Mouse (Mus musculus): ENCODE measurements around the gene Galns. TPM values are rescaled to one million over a fixed set of nuclear protein-coding genes. Genes with fewer than 3 reads are reported as not detected.
"Not testable (repeated sequence)": the region's sequence is repeated elsewhere in the genome, so short reads cannot be mapped to it uniquely, and the experiment has no call there.

Galns gene
- polyA plus RNA-seq, 1 experiment from 2014 or later, result 6.7 TPM

- Histone ChIP-seq H3K27me3 (replicated peaks) (no peaks in the 10 kb centered on the region), H3K9me3 (replicated peaks) (no peaks in the 10 kb centered on the region), H3K4me3 (replicated peaks) (no peak overlapping the region), H3K9ac (replicated peaks) (no peak overlapping the region), H3K27ac (replicated peaks) (no peak overlapping the region), H3K36me3 (peaks cover 58% of the 10 kb centered on the region), H3K4me2 (no peak overlapping the region), H3K4me1 (peaks cover 12% of the 10 kb centered on the region)
- WGBS, result 83% methylated on average over 6 of the region's 6 CpGs
- ATAC-seq (ENCODE audit: low FRiP score), result no peak
Measured at GRCm38 (mm10) chr8:122644175-122644954, 33.1 kb upstream of the Galns start.

GRCm38 (mm10) chr8:122642071-122642470 is 30.8 kb upstream of the Galns start:
- H3K4me3 ChIP-seq (replicated peaks), result no peak overlapping the region
- no peak overlapping the region; the same call in 1 of the 2 replicates for H3K27ac ChIP-seq (replicated peaks)
- 64% methylated on average over 9 of the region's 9 CpGs for WGBS
- no peak for ATAC-seq (ENCODE audit: low FRiP score)
- no peak overlapping the region for H3K9ac ChIP-seq (replicated peaks)
- no peaks in the 10 kb centered on the region for H3K9me3 ChIP-seq (replicated peaks)
- peaks cover 22% of the 10 kb centered on the region for H3K4me1 ChIP-seq
- peaks cover 50% of the 10 kb centered on the region for H3K36me3 ChIP-seq
- no peaks in the 10 kb centered on the region for H3K27me3 ChIP-seq (replicated peaks)
- H3K4me2 ChIP-seq, result no peak overlapping the region

GRCm38 (mm10) chr8:122641406-122641805 is 30.1 kb upstream of the Galns start:
- no peak overlapping the region for H3K9ac ChIP-seq (replicated peaks)
- peaks cover 22% of the 10 kb centered on the region for H3K4me1 ChIP-seq
- H3K9me3 ChIP-seq (replicated peaks), result no peaks in the 10 kb centered on the region
- H3K27ac ChIP-seq (replicated peaks), result no peak overlapping the region
- 88% methylated on average over 15 of the region's 15 CpGs for WGBS
- H3K4me3 ChIP-seq (replicated peaks), result no peak overlapping the region
- H3K4me2 ChIP-seq, result no peak overlapping the region
- peaks cover 51% of the 10 kb centered on the region for H3K36me3 ChIP-seq
- no peak for ATAC-seq (ENCODE audit: low FRiP score)
- H3K27me3 ChIP-seq (replicated peaks), result no peaks in the 10 kb centered on the region

- no peak for ATAC-seq (ENCODE audit: low FRiP score)
- 91% methylated on average over 4 of the region's 4 CpGs for WGBS
- peaks cover 53% of the 10 kb centered on the region for H3K36me3 ChIP-seq
- H3K27ac ChIP-seq (replicated peaks), result no peak overlapping the region
- no peak overlapping the region for H3K9ac ChIP-seq (replicated peaks)
- H3K27me3 ChIP-seq (replicated peaks), result no peaks in the 10 kb centered on the region
- H3K9me3 ChIP-seq (replicated peaks), result no peaks in the 10 kb centered on the region
- no peak overlapping the region for H3K4me2 ChIP-seq
- no peak overlapping the region for H3K4me3 ChIP-seq (replicated peaks)
- H3K4me1 ChIP-seq, result peaks cover 22% of the 10 kb centered on the region
Measured at GRCm38 (mm10) chr8:122640825-122641224, 29.6 kb upstream of the Galns start.

- H3K4me1 ChIP-seq, result peaks cover 22% of the 10 kb centered on the region
- no peaks in the 10 kb centered on the region for H3K9me3 ChIP-seq (replicated peaks)
- H3K27me3 ChIP-seq (replicated peaks), result no peaks in the 10 kb centered on the region
- H3K27ac ChIP-seq (replicated peaks), result peak overlapping the region; percentile 24; the same call in 1 of the 2 replicates
- H3K9ac ChIP-seq (replicated peaks), result no peak overlapping the region
- WGBS, result 39% methylated on average over 16 of the region's 16 CpGs
- H3K4me2 ChIP-seq, result no peak overlapping the region
- no peak; the same call in 1 of the 2 replicates for ATAC-seq (ENCODE audit: low FRiP score)
- peaks cover 56% of the 10 kb centered on the region for H3K36me3 ChIP-seq
- H3K4me3 ChIP-seq (replicated peaks), result no peak overlapping the region
Measured at GRCm38 (mm10) chr8:122639521-122640248, 28.4 kb upstream of the Galns start.

- Histone ChIP-seq H3K9ac (replicated peaks) (no peak overlapping the region), H3K4me3 (replicated peaks) (no peak overlapping the region), H3K27ac (replicated peaks) (no peak overlapping the region), H3K4me2 (no peak overlapping the region), H3K9me3 (replicated peaks) (no peaks in the 10 kb centered on the region), H3K36me3 (peaks cover 64% of the 10 kb centered on the region), H3K27me3 (replicated peaks) (no peaks in the 10 kb centered on the region), H3K4me1 (peaks cover 22% of the 10 kb centered on the region)
- ATAC-seq (ENCODE audit: low FRiP score), result no peak
- 66% methylated on average over 16 of the region's 16 CpGs for WGBS
Measured at GRCm38 (mm10) chr8:122638601-122639000, 27.3 kb upstream of the Galns start.

- H3K4me1 ChIP-seq, result peaks cover 22% of the 10 kb centered on the region
- peaks cover 71% of the 10 kb centered on the region for H3K36me3 ChIP-seq
- H3K9me3 ChIP-seq (replicated peaks), result no peaks in the 10 kb centered on the region
- no peaks in the 10 kb centered on the region for H3K27me3 ChIP-seq (replicated peaks)
- H3K27ac ChIP-seq (replicated peaks), result no peak overlapping the region
- no peak for ATAC-seq (ENCODE audit: low FRiP score)
- H3K4me2 ChIP-seq, result no peak overlapping the region
- no peak overlapping the region for H3K4me3 ChIP-seq (replicated peaks)
- WGBS, result 94% methylated on average over 9 of the region's 9 CpGs
- no peak overlapping the region for H3K9ac ChIP-seq (replicated peaks)
Measured at GRCm38 (mm10) chr8:122637230-122637629, 26.0 kb upstream of the Galns start.

- H3K27me3 ChIP-seq (replicated peaks), result no peaks in the 10 kb centered on the region
- WGBS, result 68% methylated on average over 9 of the region's 9 CpGs
- H3K4me3 ChIP-seq (replicated peaks), result no peak overlapping the region
- H3K4me2 ChIP-seq, result no peak overlapping the region
- no peak overlapping the region for H3K27ac ChIP-seq (replicated peaks)
- no peak overlapping the region for H3K9ac ChIP-seq (replicated peaks)
- H3K4me1 ChIP-seq, result peaks cover 22% of the 10 kb centered on the region
- H3K36me3 ChIP-seq, result peaks cover 67% of the 10 kb centered on the region
- no peaks in the 10 kb centered on the region for H3K9me3 ChIP-seq (replicated peaks)
- no peak for ATAC-seq (ENCODE audit: low FRiP score)
Measured at GRCm38 (mm10) chr8:122636803-122637175, 25.5 kb upstream of the Galns start.

- H3K4me3 ChIP-seq (replicated peaks), result no peak overlapping the region
- H3K27ac ChIP-seq (replicated peaks), result no peak overlapping the region
- no peak for ATAC-seq (ENCODE audit: low FRiP score)
- WGBS, result 78% methylated on average over 14 of the region's 14 CpGs
- peaks cover 61% of the 10 kb centered on the region for H3K36me3 ChIP-seq
- H3K4me2 ChIP-seq, result no peak overlapping the region
- H3K4me1 ChIP-seq, result peaks cover 22% of the 10 kb centered on the region
- no peaks in the 10 kb centered on the region for H3K27me3 ChIP-seq (replicated peaks)
- no peak overlapping the region for H3K9ac ChIP-seq (replicated peaks)
- no peaks in the 10 kb centered on the region for H3K9me3 ChIP-seq (replicated peaks)
Measured at GRCm38 (mm10) chr8:122635878-122636802, 24.9 kb upstream of the Galns start.

- no peaks in the 10 kb centered on the region for H3K4me1 ChIP-seq
- no peaks in the 10 kb centered on the region for H3K27me3 ChIP-seq (replicated peaks)
- H3K36me3 ChIP-seq, result peaks cover 69% of the 10 kb centered on the region
- no peak for ATAC-seq (ENCODE audit: low FRiP score)
- H3K9me3 ChIP-seq (replicated peaks), result no peaks in the 10 kb centered on the region
- no peak overlapping the region for H3K27ac ChIP-seq (replicated peaks)
- WGBS, result 92% methylated on average over 14 of the region's 14 CpGs
- H3K4me3 ChIP-seq (replicated peaks), result no peak overlapping the region
- no peak overlapping the region for H3K9ac ChIP-seq (replicated peaks)
- H3K4me2 ChIP-seq, result no peak overlapping the region
Measured at GRCm38 (mm10) chr8:122633205-122633604, 21.9 kb upstream of the Galns start.

- 82% methylated on average over 3 of the region's 3 CpGs for WGBS
- H3K9ac ChIP-seq (replicated peaks); H3K9me3 ChIP-seq (replicated peaks); ATAC-seq (ENCODE audit: low FRiP score); H3K4me2 ChIP-seq; H3K27ac ChIP-seq (replicated peaks); H3K4me3 ChIP-seq (replicated peaks); H3K4me1 ChIP-seq; H3K27me3 ChIP-seq (replicated peaks): not testable (repeated sequence)
- peaks cover 59% of the 10 kb centered on the region for H3K36me3 ChIP-seq
Measured at GRCm38 (mm10) chr8:122632134-122632533, 20.9 kb upstream of the Galns start.
